Mouse (Mus musculus) heart, adult 11 months (tissue): ENCODE data around the gene Pqbp1.
A peak's percentile ranks its signal among the peaks of the same experiment; 100 is the strongest.

ENCODE experiments used
- DNase-seq: peaks from one replicate; pipeline ENCODE4 v3.0.0; 2022

The Pqbp1 gene

DNA sequence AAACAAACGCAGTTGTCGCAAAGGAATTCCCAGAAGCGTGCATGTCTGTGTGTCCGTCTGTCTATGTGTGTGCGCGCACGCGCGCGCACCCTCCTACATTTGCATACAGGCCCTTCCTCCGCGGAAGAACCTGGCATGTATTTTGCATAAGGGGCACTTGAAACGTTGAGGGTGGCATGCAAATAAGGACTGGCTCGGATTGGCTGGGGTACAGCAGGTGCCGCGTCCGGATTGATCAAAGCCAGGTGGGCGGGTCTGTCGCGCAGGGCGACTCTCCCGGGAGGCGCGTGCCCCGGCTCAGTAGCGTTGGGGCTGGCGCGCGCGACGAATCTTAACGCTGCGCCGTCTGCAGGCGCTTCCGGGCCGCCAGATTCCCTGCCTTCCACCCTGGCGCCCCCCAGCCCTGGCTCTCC, 21.1 kb downstream of the Pqbp1 start, which contains the start of gene Pim2:
TSS of gene Pim2 (plus strand) at position 256 of the 413 bp plus-strand sequence.
- peak; percentile 98 for DNase-seq

DNA sequence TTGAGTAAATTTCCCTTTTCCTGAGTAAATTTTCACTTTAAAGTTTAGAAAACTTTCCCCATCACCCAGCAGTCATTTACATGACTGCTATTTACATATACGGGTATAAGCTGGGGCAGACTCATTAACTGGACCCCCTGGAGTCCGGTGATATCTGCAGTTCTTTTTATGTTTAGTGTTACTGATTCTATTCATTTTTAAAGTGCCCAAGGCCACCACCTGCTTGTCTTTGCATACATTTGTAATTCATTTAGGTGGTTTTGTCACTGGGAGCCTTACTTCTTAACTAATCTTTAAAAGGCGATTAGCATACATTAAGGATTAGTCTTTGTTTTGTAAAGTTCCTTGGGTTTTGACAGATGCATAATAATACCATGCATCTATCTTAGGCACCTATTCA, 29.2 kb downstream of the Pqbp1 start:
- no peak for DNase-seq

- no peak for DNase-seq
Observed at GRCm38 (mm10) chrX:7868506-7868905, 30.6 kb downstream of the Pqbp1 start.

DNA sequence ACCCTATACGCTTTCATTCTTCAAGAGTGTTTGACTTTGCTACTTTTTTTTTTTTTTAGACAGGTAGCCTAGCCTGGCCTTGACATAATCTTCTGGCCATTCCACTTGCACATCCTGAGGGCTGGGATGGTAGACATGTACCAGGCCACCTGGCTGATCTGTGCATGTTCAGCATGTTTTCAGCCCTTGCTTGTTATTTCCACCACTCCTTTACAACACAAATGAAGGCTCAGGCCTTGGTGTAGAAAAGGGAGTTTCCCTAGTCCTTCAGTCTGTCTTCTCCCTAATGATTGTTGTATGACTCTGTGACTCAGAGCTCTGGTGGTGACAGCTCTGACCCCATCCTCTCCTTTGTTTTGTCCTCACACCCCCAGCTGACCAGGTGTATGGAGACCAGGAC, 31.9 kb downstream of the Pqbp1 start:
- DNase-seq, result no peak

DNA sequence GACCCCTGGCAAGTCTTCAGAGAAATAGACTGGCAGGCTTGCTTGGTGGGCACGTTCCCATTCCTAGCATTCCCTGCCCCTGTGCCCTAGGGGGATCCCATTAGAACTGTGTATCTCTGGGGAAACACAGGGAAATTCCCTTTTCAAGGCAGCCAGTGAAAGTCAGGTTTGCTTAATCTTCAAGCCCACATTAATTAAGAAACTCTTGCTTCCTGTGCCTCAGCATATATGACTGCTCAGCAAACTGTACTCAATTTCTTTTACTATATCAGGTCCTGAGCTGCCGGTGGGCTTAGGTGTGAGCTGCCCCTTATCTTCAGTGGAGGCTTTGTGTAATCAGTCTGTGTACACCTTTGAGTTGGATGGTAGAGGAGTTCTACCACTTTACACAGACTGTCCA, 33.3 kb downstream of the Pqbp1 start:
- no peak for DNase-seq

DNA sequence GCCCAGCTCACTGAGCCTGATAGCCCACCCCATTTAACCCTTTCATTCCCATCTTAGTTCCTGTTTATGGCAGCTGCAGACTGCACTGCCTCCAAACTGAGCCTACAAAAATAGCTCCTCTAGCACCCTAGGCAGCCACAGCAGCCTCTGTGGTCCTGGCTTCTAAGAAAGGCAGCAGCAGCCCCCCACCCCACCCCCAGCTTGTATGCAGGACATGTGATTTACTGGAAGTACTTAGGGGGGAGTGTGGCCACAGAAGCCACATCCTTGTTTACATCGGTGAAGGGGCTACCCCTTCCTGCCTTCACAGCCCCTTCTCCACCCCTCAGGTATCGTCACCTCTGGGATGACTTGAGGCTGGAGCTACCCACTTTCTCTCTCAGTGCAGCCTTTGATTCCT, 33.7 kb downstream of the Pqbp1 start:
- DNase-seq, result no peak

GRCm38 (mm10) chrX:7864551-7864950, 34.5 kb downstream of the Pqbp1 start:
- DNase-seq, result no peak

- DNase-seq, result no peak
Observed at GRCm38 (mm10) chrX:7863181-7863580, 35.9 kb downstream of the Pqbp1 start.

DNA sequence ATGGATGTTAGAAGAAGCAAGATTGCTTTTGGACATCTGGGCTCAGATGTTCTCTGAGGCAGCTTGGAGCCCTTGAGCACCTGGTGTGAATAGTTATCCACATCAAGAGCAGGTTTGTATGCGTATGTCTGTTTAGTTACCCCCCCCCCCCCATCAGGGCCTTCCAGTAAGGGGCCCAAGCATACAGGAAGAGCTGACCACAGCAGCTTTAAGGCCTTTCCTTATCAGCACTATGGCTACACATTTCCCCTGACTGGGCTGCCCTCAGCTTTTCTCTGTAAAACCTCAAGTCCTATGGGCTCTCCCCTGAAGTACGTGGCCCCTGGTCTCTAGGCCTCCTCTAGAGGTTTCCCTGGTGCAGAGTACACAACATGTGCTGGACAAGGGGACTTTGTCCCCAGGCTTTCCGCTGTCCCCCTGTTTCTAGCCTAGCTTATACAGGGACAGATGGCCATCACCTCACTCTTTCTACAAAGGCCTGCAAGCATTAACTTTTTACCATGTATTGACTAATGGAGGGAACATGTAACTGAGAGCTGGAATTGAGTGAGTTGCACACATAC, 39.8 kb downstream of the Pqbp1 start:
- no peak for DNase-seq

- DNase-seq, result no peak
Observed at GRCm38 (mm10) chrX:7854578-7854977, 44.5 kb downstream of the Pqbp1 start.

DNA sequence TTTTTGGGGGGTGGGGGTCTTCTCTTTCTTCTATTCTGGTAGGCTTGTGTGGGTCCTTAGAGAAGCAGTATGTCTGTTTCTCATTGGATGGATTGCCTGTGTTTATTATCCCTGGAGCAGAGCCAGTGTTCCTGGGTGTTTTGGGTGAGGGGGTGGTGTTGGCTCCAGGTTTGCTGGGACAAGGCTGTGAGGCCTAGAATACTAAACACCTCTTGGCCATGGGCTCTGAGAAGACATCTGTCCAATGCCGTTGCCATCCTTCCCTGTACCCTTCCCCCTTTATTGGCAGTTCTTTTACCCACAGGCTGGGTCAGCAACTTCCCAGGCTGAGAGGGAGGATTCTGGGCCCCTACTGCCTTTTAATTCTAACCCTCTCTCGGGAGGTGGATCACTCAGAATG, 51.2 kb downstream of the Pqbp1 start:
- no peak for DNase-seq
